Mouse (Mus musculus) thymus, postnatal 4 days (tissue): ENCODE data around the gene Alms1.
"Not testable (repeated sequence)": the region's sequence is repeated elsewhere in the genome, so short reads cannot be mapped to it uniquely, and the experiment has no call there.

Source experiments
- DNase-seq: peaks from one replicate; pipeline ENCODE4 v3.0.0; 2021

Alms1 gene

DNA sequence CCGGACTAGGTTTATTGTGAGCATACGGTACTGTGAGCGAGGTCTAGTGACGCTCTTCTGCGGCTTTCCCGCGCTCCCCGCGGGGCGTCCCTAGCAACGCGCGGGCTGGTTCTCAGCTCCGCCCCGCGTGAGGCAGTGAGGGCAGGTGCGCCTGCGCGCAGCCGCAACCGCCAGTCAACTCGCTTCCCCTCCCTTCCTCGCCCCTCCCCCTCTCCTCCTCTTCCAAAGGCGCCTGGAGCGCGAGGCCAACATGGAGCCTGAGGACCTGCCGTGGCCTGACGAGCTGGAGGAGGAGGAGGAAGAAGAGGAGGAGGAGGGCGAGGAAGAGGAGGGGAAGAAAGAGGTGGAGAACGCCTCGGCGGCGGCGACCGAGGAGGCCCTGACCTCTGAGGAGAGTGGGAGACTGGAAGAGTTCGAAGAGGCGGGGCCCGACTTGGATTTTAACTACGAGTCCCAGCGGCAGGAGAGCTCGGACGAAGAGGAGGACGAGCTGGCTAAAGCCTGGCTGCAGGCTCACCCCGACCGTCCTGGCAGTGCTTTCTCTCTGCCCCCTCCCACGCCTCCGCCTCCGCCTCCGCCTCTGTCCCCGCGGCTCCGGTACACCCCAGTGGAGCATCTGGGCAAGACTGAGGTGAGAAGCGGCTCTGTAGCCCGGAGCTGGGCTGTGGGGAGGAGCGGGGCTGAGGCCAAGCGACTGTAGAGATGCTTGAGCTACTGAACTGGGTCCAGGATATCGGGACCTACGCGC, at the start of gene Alms1:
Gene Alms1, plus strand, starts transcription at position 136 of the 748 bp plus-strand sequence.
- DNase-seq, result peak; percentile 95

DNA sequence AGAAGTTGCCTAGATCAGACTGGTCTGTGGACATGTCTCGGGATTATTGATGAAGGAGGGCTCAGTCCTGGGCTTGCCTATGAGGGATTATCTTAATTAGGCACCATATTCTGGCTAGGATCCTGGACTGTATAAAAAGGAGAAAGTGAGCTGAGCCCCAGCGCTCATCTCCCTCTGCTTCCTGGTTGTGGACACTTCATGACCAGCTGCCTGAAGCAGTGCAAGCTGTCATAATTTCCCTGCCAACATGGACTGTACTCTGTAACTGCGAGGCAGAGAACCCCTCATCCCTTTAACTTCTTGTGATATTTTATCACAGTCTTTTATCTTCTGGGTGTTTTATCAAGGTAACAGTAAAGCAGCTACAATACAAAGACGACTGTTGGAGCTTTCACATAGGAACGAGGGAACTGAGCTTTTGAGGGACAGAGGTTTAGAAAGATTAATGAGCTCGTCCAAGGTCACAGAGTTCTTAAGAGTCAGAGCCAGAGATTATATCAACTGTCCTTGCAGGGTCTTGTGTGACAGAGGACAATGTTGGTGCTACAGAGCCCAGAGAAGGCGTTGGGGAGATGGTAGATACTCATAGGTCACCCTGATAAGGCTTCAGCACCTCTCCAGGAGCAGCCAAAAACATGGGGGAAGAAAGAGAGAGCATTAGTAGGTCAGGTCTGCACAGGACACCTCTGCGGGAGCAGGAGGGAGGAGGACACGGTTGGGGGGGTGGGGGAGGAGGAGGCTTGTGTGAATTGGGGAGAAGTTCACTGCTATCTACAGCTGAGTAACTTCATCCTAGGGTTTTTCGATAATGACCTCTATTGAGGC, 43.8 kb upstream of the Alms1 start:
- DNase-seq, result no peak

DNA sequence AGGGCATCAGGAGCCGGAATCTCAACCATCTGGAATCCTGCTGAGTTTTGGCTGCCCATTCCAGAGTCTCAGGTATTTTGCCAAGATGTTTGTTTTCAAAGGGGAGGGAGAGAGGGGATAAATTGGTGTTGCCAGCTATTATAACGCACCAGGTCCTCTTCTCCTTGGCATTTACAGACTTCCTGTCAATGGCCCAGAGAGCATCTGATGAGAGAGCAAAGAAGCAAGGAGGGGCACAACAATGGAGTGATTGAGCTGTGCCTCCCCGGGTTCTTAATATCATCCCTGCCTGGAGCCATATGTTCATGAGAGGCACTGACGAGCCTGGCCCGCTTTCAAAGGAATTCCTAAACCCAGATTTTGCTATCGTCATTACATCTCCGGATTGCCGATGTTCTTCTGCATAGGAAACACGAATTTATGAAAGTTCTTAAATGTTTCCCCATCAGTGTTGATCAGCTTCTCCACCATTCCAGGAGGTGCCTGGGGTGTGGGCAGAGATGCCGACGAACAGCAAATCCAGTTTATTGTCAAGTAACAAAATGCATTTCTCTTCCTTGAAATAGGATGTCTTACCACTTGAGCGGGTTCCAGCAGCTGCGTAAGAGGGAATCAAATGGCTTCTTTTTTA, 43.0 kb upstream of the Alms1 start:
- DNase-seq, result no peak

DNA sequence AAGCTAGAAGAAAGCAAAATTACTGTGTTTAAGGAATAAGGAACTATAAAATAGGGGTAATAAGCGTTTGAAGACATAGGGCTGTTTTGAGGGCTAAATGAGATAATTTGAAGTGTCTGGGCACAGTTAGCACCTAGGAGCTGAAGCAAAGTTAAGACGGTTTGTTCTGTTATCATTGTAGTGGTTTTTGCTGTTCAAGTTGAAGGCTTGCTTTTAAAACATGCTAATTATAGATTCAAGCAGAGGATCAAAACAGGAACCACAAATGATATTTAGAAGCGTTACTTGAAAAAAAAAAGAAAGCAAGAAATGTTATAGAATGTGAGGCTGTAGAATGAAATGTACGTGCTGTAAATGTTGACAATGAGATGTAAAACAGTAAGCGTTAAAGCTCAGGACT, 39.7 kb upstream of the Alms1 start:
- DNase-seq, result no peak

DNA sequence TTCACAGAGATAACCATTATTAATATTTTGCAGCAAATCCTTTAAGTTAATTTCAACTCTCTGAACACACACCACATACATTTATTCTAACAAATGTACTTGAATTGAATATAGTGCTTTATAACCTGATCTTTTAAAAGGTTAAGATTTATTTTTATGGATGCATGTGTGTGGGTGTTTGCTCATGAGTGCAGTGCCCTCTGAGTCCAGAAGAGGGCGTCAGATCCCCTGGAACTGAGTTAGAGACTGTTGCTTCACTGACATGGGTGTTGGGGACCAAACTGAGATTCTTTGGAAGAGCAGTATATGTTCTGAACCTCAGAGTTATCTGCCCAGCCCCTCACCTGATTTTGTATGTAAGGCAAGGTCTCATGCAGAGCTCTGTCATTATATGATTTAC, 25.0 kb upstream of the Alms1 start:
- DNase-seq, result no peak

DNA sequence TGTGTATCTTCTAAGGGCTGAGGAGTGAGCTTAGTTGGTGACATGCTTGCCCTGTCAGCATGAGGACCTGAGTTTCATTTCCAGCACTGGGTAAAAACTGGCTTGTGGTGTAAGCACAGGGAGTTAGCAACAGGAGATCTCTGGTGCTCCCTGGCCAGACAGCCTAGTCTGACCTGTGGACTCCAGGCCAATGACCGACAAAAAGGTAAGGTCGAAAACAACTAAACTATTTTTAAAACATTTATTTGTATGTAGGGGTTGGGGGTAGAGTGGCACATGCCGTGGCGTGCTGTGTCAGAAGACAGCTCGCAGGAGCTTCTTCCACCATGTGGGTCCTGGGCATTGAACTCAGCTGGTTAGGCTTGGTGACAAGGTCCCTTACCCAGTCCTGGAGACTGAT, 14.5 kb upstream of the Alms1 start:
- no peak for DNase-seq

DNA sequence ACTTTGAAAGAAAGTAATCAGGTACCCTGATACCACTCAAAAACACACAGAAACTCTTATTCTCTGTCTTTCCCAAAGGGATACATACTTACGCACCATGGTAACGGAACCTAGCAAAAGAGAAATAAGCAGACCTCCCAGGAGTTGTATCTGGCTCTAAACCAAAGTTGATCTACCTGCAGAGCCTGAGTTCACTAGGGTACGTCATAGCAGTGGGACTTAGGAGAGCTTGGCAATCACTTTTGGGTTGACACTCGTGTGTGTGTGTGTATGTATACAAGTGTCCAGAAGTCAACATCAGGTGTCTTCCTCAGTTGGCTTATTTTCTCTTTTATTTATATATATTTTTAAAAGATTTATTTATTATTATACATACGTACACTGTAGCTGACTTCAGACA, 5.6 kb upstream of the Alms1 start:
- DNase-seq, result no peak

DNA sequence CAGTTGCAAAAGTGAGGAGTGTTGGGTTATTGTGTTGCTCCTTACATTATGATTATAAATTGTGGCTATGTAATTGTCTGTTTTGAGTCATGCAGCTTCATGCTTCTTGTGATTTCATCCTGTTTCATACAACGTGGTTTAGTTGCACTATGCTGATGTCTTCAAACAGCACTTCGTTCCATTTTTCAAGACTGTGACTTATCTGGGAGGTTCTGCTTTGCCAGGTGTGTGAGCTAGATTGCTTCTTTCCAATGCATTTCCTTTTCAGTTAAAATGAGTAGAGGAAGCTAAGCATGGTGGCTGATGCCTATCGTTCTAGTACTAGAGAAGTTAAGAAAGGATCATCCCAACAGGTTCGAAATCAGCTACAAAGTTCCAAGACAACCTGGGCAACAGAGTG, 2.7 kb upstream of the Alms1 start:
- DNase-seq, result no peak

DNA sequence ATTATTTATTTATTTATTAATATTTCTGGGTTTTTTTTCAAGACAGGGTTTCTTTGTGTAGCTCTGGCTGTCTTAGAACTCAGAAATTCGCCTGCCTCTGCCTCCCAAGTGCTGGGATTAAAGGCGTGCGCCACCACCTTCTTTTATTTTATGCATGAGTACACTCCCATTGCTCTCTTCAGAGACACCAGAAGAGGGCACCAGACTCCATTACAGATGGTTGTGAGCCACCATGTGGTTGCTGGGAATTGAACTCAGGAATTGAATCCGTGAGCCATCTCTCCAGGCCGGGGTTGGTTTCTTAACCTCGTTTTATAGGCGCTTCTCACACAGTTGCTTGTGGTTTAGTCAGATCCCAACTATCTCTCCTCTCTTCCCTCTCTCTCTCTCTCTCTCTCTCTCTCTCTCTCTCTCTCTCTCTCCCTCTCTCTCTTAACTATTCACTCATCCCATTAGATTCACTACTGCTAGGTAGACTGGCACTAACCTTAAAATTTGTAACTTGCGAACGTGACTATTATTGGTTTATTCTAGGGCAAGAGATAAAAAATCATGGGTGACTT, 445 bp upstream of the Alms1 start:
- peak; percentile 15 for DNase-seq

DNA sequence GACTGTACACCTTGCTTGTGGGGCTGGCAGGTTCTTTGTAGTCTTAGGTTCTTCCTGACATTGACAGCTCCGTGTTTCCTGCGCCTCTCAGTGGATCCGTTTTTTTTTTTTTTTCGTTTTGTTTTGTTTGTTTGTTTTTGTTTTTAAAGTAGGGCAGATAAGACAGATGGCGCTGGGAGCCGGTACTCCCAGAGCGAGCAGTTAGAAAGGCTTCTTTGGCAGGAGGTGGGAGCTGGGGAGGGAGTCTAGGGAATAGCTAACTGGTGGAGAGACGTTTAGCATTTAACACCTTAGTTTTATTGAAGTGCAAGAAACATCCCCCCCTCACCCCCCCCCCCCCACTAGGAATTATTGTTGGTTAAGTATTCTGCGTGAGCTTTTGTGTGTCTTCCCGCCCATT, 833 bp downstream of the Alms1 start:
- DNase-seq, result no peak

DNA sequence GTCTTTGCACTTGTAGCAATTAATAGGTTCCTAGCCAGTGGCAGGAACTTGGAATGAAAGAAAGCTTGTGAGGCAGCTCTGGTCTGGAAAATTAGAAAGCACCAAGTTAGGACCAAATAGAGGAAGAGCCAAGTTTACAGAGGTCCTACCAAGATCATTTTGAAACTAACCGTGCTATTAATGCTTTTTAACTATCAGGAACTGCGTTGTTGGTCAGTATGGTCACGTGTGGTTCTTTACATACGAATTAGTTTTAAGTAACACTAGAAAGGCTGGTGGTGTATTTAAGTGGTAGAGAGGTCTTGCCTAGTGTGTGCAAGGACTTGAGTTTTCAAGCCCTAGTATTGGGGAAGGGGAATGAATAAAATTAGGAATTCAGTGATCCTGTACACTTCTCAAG, 1.2 kb downstream of the Alms1 start:
- no peak for DNase-seq

DNA sequence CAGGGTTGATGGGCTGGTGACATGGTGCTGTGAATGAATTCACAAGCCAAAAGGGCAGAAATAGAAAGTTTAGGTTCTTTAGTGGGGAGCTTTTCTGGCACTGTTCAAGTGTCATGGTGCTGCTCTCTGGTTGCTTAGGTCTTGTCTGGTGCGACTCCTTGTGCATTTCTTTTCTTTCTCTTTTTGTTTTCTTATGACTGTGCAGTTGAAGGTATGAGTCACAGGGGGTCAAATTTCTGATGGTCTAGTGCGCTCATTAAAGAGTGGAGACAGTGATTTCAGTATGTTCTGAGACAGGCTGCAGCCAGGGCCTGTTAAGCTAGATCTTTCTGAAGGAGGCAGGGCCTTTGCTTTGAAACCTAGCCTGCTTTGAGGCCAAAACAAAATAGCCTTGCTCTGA, 2.8 kb downstream of the Alms1 start:
- DNase-seq, result no peak

DNA sequence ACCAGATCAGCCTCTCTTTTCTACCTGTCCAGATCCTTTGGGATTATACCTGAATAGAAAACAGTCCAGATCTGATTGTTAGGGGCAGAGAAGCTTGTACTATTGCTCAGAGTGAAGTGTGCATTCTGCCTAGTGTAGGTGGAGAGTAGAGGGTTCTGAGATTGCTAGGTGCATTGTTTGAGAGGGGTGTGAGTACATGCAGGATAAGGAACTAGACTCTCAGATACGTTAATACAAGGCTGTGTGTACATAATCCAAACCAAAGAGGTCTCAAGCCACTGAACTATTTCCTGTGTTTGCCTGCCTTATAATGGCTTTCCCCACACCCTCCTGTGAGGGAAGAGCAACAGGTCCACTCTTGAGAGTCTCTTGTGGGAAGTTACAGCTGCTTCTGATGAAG, 12.0 kb downstream of the Alms1 start:
- DNase-seq, result no peak

DNA sequence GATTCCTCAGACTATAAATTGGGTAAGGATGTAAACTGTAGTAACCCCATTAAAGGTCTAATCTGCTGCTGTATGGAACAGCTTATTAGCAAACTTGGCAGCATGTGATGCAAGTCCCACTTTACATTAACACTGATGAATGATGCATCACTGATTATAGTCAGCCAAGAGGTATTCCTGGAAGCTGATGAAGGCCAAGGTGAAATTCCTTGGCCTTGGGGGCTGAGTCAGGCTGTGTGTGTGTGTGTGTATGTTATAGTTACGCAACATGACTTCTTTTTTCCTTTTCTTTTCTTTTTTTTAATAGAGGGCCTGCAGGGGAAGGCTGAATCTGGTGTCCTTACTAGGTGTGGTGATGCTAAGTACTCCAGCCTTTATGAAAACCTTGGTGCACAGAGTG, 23.2 kb downstream of the Alms1 start:
- DNase-seq, result no peak

DNA sequence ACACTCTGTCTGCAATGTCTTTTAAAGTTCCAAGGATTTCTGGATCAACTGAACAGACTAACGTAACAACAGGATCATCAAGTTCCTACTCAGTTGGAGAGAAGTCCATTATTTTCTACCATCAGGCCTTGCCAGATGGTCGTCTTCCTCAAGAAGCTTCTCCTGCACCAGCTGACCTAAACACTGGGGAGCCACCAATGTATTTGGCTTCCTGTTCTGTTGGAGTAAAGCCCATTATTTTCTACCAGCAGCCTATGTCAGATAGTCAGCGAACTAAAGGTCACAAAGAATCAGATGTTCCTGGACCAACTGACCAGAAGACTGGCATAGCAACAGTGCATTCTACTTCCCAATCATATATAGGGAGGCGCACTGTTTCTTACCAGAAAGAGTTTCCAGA, 33.5 kb downstream of the Alms1 start:
- DNase-seq, result no peak

DNA sequence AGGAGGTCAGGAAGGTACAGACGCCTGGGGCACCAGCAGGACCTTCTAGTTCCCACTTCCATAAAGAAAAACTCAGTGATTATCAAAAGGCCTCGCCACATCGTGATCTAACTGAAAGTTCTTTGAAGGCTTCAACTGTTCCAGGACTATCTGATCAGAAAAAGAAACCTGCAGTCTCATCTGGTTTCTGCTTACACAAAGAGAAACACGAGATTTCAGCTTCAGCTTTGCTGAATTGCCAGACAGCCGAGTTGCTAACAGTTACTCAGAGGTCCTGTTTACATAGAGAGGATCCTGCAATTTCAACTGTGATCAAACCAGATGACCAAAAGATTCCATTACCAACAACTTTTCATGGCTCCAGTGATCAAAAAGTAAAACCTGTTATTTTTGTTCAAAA, 34.3 kb downstream of the Alms1 start:
- DNase-seq, result no peak

DNA sequence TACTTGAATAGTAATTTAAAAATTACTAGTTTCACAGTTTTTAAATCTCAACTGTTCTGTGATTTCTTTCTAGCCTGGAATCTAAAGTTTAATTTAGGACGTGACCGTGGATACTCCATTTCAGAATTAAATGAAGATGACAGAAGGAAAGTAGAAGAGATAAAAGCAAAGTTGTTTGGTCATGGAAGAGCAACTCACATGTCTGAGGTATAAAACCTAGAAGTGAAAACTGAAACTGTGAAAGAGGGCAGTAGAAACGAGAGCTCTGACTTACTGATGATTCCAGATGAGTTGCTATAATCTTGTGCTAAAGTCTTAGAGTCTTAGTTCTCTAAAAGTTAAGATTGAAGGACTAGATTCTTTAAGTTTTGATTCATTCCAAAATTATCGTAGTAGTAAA, 37.2 kb downstream of the Alms1 start:
- no peak for DNase-seq

DNA sequence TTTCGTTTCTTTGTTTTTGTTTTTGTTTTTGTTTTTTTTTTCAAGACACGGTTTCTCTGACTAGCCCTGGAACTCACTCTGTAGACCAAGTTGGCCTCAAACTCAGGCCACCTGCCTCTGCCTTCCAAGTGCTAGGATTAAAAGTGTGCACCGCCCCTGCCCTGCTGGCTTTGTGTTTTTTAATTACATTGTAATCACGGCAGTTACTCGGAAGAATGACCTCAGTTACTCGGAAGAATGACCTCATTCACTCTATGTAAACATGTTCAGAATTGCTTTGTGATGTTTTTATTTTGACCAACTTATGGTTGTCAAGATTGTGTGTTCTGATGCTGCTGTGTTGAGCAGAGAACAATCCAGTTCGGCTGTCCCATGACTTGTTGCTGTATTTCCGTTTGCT, 45.8 kb downstream of the Alms1 start:
- no peak for DNase-seq

DNA sequence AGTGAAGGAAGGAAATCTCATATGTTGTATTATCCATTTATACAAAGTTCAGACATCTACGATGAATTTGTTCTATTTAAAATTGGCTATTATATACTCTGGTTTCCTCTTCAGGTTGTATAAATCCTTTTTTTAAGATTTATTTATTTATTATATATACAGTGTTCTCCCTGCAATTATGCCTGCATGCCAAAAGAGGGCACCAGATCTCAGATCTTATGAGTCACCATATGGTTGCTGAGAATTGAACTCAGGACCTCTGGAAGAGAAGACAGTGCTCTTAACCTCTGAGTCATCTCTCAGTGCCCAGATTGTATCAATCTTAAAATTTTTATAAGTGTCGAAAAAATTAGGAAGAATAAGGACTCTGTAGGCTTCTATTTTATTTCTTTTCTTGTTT, 65.9 kb downstream of the Alms1 start:
- DNase-seq, result no peak

DNA sequence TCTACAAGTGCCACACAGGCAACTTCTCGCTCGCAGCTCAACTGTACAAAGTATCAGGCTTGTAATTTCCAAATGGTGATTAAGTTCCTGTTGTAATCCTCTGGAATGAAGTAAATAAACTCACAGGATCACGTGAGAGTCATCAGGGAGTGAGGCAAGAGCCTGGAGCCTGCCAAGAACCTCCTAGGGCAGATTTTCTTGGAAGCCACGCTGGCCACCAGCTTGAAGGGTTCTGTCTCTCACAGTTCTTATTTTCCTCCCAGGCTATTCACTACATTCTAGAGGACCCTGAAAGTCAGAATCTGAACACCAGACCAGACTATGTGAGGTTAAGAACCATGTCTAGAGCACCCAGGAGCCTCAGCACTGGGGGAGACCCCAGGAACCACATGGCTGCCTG, 114.6 kb downstream of the Alms1 start:
- DNase-seq, result not testable (repeated sequence)

DNA sequence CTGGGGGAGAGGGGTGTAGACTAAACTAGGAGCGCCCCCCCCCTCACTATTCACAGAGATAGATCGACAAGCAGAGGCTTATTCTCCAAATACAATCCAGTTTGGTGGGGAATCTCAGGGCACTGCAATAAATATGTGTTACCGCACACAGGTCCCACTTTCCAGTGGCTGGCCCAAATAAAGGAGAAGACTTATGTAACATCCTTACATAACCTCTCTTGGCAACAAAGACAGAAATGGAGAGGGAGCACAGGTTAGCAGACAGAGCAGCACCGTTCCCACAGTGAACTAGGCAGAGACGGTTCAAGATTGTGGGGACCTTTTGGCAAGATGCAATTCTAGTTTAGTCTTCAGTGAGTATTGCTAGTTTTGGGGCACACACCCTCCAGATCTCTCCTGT, 121.9 kb downstream of the Alms1 start:
- not testable (repeated sequence) for DNase-seq

DNA sequence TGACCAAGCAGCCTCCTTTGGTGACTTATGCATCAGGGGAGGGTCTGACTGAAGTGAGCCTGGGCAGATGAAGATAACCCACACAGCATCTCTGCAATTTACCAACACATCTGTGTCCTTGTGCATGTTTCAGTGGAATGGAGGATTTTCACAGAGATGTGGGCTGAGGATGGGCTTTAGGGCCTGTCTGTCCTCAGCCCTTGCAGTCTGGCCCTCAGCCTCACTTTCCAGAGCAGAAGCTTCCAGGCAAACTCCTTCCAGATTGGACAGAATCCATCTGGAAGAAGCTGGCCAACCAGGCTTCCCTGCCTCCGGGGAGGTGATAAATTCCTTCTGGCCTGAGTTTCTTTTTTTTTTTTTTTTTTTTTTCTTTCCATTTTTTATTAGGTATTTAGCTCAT, 122.3 kb downstream of the Alms1 start:
- DNase-seq, result not testable (repeated sequence)

DNA sequence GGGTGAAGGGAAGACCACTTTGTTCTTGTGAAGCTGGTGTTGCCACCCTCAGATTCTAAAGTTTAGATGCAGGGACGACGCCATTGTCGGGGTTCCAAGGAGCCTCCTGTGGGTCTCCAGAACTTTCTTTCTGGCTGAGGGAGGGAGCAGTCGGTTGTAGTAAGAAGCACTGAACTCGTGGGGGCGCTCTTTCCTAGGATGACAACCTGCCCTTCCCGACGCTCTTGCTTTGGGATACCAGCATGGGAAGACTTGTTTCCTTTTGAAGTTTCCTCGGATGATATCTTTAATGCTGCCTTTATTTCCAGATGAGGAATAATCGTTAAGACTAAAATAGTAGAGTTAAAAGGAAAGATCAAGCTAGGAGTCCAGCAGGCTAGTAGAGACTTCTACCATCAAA, 125.8 kb downstream of the Alms1 start, which contains the start of gene Nat8f7:
Gene Nat8f7, minus strand, starts transcription at position 101 of the 400 bp plus-strand sequence.
- peak; percentile 4 for DNase-seq
